Mouse (Mus musculus): ENCODE data around the gene Cfap61. TPM values are rescaled to one million over a fixed set of nuclear protein-coding genes. Genes with fewer than 3 reads are reported as not detected.

Gene Cfap61
- 0.01 TPM in 2 replicates for polyA plus RNA-seq (2012; rRNA removed)

GRCm38 (mm10) chr2:145934339-145935231 is at the start of gene Cfap61, which contains the start of gene Crnkl1:
Gene Cfap61 (plus strand): TSS chr2:145934784.
Gene Crnkl1 (minus strand): TSS chr2:145935014.

GRCm38 (mm10) chr2:145901861-145902260 is 32.7 kb upstream of the Cfap61 start, which contains the start of gene Naa20:
Gene Naa20 (plus strand): TSS chr2:145902099.

GRCm38 (mm10) chr2:146221076-146221928 is 286.7 kb downstream of the Cfap61 start, which contains the start of gene Insm1:
Gene Insm1 (plus strand): TSS chr2:146221921.

Other genes with a start within 250 kb of the Cfap61 start
- gene Naa20, start 32.7 kb upstream of the Cfap61 start, polyA plus RNA-seq (2012; rRNA removed): 27.4 and 27.7 TPM in 2 replicates
- gene Crnkl1, start 230 bp downstream of the Cfap61 start, polyA plus RNA-seq (2012; rRNA removed): 6.3 and 6.9 TPM in 2 replicates

Data from liver, embryonic 18 days (tissue).